Mouse (Mus musculus) CD8-positive naive resting alpha-beta T cell, adult 57 days (primary cell): Measurements from ENCODE around the gene Vmn1r215. TPM values are rescaled to one million over a fixed set of nuclear protein-coding genes. Genes with fewer than 3 reads are reported as not detected.

ENCODE experiments used
- total RNA-seq: library from RNA; stranded (reverse); gene quantifications from one replicate; pipeline ENCODE4 v1.2.4, GENCODE M21; 2023

The Vmn1r215 gene
- not detected for total RNA-seq

GRCm38 (mm10) chr13:23067725-23068124 is at the start of gene Vmn1r215:
TSS of gene Vmn1r215 (plus strand) at chr13:23068025.

GRCm38 (mm10) chr13:23030118-23030517 is 37.7 kb upstream of the Vmn1r215 start, which contains the start of gene Vmn1r214:
TSS of gene Vmn1r214 (plus strand) at chr13:23030418.

DNA sequence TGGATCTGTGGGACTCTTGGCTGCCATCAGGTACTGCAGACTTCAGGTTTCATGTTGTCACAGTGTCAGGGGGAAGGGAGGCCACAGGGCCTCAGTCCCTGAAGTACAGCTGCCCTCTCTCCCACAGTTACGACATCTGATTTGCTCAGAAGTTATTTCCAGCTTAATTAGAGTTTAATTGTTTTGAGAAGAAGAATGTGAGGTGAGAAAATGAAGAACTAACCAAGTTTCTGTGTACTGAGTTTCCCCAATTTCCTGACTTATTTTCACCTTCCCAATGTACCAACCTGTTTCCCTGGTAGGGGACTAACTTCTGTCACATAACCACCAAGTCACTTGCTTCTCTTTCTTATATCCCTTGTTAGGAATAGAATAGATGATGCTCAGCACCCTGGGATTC is 50.3 kb downstream of the Vmn1r215 start, which contains the start of gene Vmn1r217:
Vmn1r217 (minus strand) TSS at position 101 of the 400 bp plus-strand sequence.

Other genes starting within 250 kb of the Vmn1r215 start
- not detected for gene Vmn1r210, start 236.7 kb upstream of the Vmn1r215 start, total RNA-seq
- not detected for gene Vmn1r211, start 210.5 kb upstream of the Vmn1r215 start, total RNA-seq
- not detected for gene Vmn1r212, start 183.8 kb upstream of the Vmn1r215 start, total RNA-seq
- gene Vmn1r213, start 60.4 kb upstream of the Vmn1r215 start, total RNA-seq, result not detected
- not detected for gene Vmn1r214, start 37.6 kb upstream of the Vmn1r215 start, total RNA-seq
- gene Vmn1r217, start 50.2 kb downstream of the Vmn1r215 start, total RNA-seq, result not detected
- gene Vmn1r218, start 65.1 kb downstream of the Vmn1r215 start, total RNA-seq, result not detected
- gene Vmn1r219, start 91.3 kb downstream of the Vmn1r215 start, total RNA-seq, result not detected
- not detected for gene Vmn1r220, start 120.0 kb downstream of the Vmn1r215 start, total RNA-seq
- not detected for gene Vmn1r221, start 146.1 kb downstream of the Vmn1r215 start, total RNA-seq
- gene Vmn1r222, start 167.9 kb downstream of the Vmn1r215 start, total RNA-seq, result not detected
- gene Vmn1r223, start 179.1 kb downstream of the Vmn1r215 start, total RNA-seq, result not detected